Mouse (Mus musculus) small intestine, adult 2 months (tissue): ENCODE data around the gene Olfr544.

Experiments
- CTCF ChIP-seq: fragments of 200-500 bp; IDR thresholded peaks from 2 replicates; pipeline ENCODE4 v1.5.1; 2012; ENCODE audit warnings: low read depth, mild to moderate bottlenecking, control low read depth, inconsistent platforms, low read length, moderate library complexity, mixed read lengths; ENCODE audit not compliant: insufficient replicate concordance, insufficient read length; ENCODE audit errors: extremely low read depth
- POLR2A ChIP-seq: fragments of 200-500 bp; IDR thresholded peaks from 2 replicates; pipeline ENCODE4 v1.6.1; 2012; ENCODE audit warnings: low read depth, mild to moderate bottlenecking, control low read depth, inconsistent platforms, low read length, moderate library complexity

DNA sequence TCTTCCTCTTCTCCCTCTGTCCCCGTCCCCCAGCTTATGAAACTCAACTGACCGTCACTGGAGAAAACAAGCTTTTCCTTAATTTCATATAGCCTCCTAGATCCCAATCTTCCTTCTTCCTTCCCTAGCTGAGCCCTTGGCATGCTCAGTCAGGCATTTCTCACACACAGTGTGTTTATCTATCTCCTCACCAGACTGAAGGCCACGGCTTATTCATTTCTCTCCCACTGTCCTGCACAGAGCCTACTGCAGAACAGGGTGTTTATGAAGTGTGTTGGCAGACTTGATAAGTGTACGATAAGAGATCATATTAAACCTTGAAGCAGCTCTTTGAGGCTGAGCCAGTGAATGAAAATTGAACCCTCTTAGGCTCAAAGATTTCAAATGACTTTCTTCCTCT is 7.3 kb downstream of the Olfr544 start:
- no peak for TF ChIP-seq POLR2A
- no peak for TF ChIP-seq CTCF
